In genomic region chr4:141870666-141871332, GRCm38 (mm10) we compare ENCODE assay signal across 8 mouse cellular contexts. TPM values are rescaled to one million over a fixed set of nuclear protein-coding genes. Genes with fewer than 3 reads are reported as not detected.
A peak's percentile ranks its signal among the peaks of the same experiment; 100 is the strongest.
DNase-seq lines count a peak whose midpoint lies in the region; ATAC-seq and TF ChIP-seq lines count a peak whose summit lies in the region.

No protein-coding gene starts in this region.

- peak overlapping the region; percentile 39; the same call in 1 of the 2 replicates for H3K27ac ChIP-seq in forebrain, embryonic 16.5 days (ENCODE audit: low read length)
- H3K27ac ChIP-seq in forebrain, postnatal 0 days (ENCODE audit: low read depth, low read length): no peak overlapping the region
- H3K27ac ChIP-seq in midbrain, embryonic 13.5 days: no peak overlapping the region; the same call in 1 of the 2 replicates
- no peak overlapping the region for H3K27ac ChIP-seq in midbrain, embryonic 10.5 days (replicated peaks)

- no peaks in the 10 kb centered on the region for H3K9me3 ChIP-seq in forebrain, embryonic 16.5 days (ENCODE audit: control insufficient read depth, low read length)
- H3K9me3 ChIP-seq in forebrain, postnatal 0 days (ENCODE audit: low read length): no peaks in the 10 kb centered on the region
- no peaks in the 10 kb centered on the region for H3K9me3 ChIP-seq in midbrain, embryonic 13.5 days
- H3K9me3 ChIP-seq in midbrain, embryonic 10.5 days (replicated peaks): no peaks in the 10 kb centered on the region

- WGBS in forebrain, embryonic 16.5 days: 57% methylated on average over 11 of the region's 11 CpGs
- WGBS in forebrain, postnatal 0 days: 55% methylated on average over 11 of the region's 11 CpGs
- 68% methylated on average over 11 of the region's 11 CpGs for WGBS in midbrain, embryonic 13.5 days
- WGBS in midbrain, embryonic 10.5 days: 80% methylated on average over 11 of the region's 11 CpGs

- 0 out of 2 replicates have a peak overlapping the region, but pooled peaks have one; percentile 7 for H3K4me2 ChIP-seq in forebrain, embryonic 16.5 days (ENCODE audit: low read length)
- H3K4me2 ChIP-seq in forebrain, postnatal 0 days (ENCODE audit: low read depth): no peak overlapping the region
- 0 out of 2 replicates have a peak overlapping the region, but pooled peaks have one; percentile 11 for H3K4me2 ChIP-seq in midbrain, embryonic 13.5 days (replicated peaks)

- no peak overlapping the region for H3K9ac ChIP-seq in forebrain, embryonic 16.5 days (replicated peaks; ENCODE audit: low read depth, low read length)
- no peak overlapping the region for H3K9ac ChIP-seq in forebrain, postnatal 0 days
- no peak overlapping the region; the same call in 1 of the 2 replicates for H3K9ac ChIP-seq in midbrain, embryonic 13.5 days (replicated peaks)

- no peaks in the 10 kb centered on the region for H3K27me3 ChIP-seq in forebrain, embryonic 16.5 days (replicated peaks; ENCODE audit: control insufficient read depth, insufficient read depth, low read length)
- H3K27me3 ChIP-seq in forebrain, postnatal 0 days (ENCODE audit: insufficient read depth, low read length): no peaks in the 10 kb centered on the region
- H3K27me3 ChIP-seq in midbrain, embryonic 13.5 days: no peaks in the 10 kb centered on the region
- H3K27me3 ChIP-seq in midbrain, embryonic 10.5 days (ENCODE audit: low read depth, poor library complexity, severe bottlenecking): peaks cover 22% of the 10 kb centered on the region

- no peak for TF ChIP-seq CTCF in forebrain, postnatal 0 days (IDR thresholded peaks at IDR 0.05; ENCODE audit: low read depth)

- DNase-seq in forebrain, postnatal 0 days: no peak
- DNase-seq in midbrain, embryonic 10.5 days (ENCODE audit: low spot score): no peak
- peak; percentile 82 for DNase-seq in kidney, adult 9 months
- DNase-seq in adipocyte (ENCODE audit: low spot score): no peak
- no peak for DNase-seq in adrenal gland, postnatal 10 days

- H3K36me3 ChIP-seq in forebrain, embryonic 16.5 days (ENCODE audit: control insufficient read depth, insufficient read depth): no peaks in the 10 kb centered on the region
- H3K36me3 ChIP-seq in forebrain, postnatal 0 days (ENCODE audit: insufficient read depth): no peaks in the 10 kb centered on the region
- H3K36me3 ChIP-seq in midbrain, embryonic 13.5 days: peaks cover 5% of the 10 kb centered on the region; the same call in 1 of the 2 replicates
- peaks cover 20% of the 10 kb centered on the region; the same call in 1 of the 2 replicates for H3K36me3 ChIP-seq in midbrain, embryonic 10.5 days

- H3K4me1 ChIP-seq in forebrain, embryonic 16.5 days (replicated peaks; ENCODE audit: control insufficient read depth, insufficient read depth, low read length): peaks cover 64% of the 10 kb centered on the region
- peaks cover 33% of the 10 kb centered on the region for H3K4me1 ChIP-seq in forebrain, postnatal 0 days (ENCODE audit: insufficient read depth)
- peaks cover 87% of the 10 kb centered on the region for H3K4me1 ChIP-seq in midbrain, embryonic 13.5 days (replicated peaks)
- peaks cover 69% of the 10 kb centered on the region for H3K4me1 ChIP-seq in midbrain, embryonic 10.5 days

- ATAC-seq in forebrain, embryonic 16.5 days: no peak
- ATAC-seq in forebrain, postnatal 0 days: no peak
- no peak for ATAC-seq in midbrain, embryonic 13.5 days
- peak; percentile 70 for ATAC-seq in monocyte, adult 5-6 weeks (replicated peaks; ENCODE audit: insufficient number of reproducible peaks, low FRiP score, low TSS enrichment, poor library complexity, severe bottlenecking)

- no peak overlapping the region for H3K4me3 ChIP-seq in forebrain, embryonic 16.5 days (replicated peaks; ENCODE audit: low read length)
- no peak overlapping the region for H3K4me3 ChIP-seq in forebrain, postnatal 0 days (ENCODE audit: low read depth, low read length)
- no peak overlapping the region for H3K4me3 ChIP-seq in midbrain, embryonic 13.5 days (replicated peaks)
- H3K4me3 ChIP-seq in midbrain, embryonic 10.5 days: no peak overlapping the region

RNA-seq across cellular contexts. Expression of gene Efhd2, which starts 3.9 kb away (rescaled TPM):
- 69.9 and 76.8 TPM in 2 replicates for polyA plus RNA-seq in forebrain, embryonic 16.5 days (2015; fragmentation: Nextera tagmentation; extraction: Ambion mirVana)
- 24.2 and 30.7 TPM in 2 replicates for total RNA-seq in forebrain, postnatal 0 days (2014; rRNA removed)
- 49.7 and 52.2 TPM in 2 replicates for polyA plus RNA-seq in forebrain, postnatal 0 days (2015; fragmentation: Nextera tagmentation; extraction: Ambion mirVana)
- polyA plus RNA-seq in midbrain, embryonic 13.5 days (2015; fragmentation: Nextera tagmentation; extraction: Ambion mirVana): 72.6 and 89.7 TPM in 2 replicates
- polyA plus RNA-seq in midbrain, embryonic 10.5 days (2016; fragmentation: Nextera tagmentation; extraction: Ambion mirVana): 50.1 and 69.2 TPM in 2 replicates
- 190 to 273 TPM (median 198 TPM) in 3 replicates for total RNA-seq in monocyte, adult 5-6 weeks (2017)
- 10 to 100 TPM; 28.9 to 29.1 TPM for total RNA-seq in adrenal gland, postnatal 10 days (2021)

RNA-seq across cellular contexts. Expression of gene Ctrc, which starts 24.6 kb away (rescaled TPM):
- polyA plus RNA-seq in forebrain, embryonic 16.5 days (2015; fragmentation: Nextera tagmentation; extraction: Ambion mirVana): not detected in 2 replicates
- total RNA-seq in forebrain, postnatal 0 days (2014; rRNA removed): not detected in 2 replicates
- polyA plus RNA-seq in forebrain, postnatal 0 days (2015; fragmentation: Nextera tagmentation; extraction: Ambion mirVana): not detected in 2 replicates
- not detected in 2 replicates for polyA plus RNA-seq in midbrain, embryonic 13.5 days (2015; fragmentation: Nextera tagmentation; extraction: Ambion mirVana)
- polyA plus RNA-seq in midbrain, embryonic 10.5 days (2016; fragmentation: Nextera tagmentation; extraction: Ambion mirVana): not detected in 2 replicates
- not detected in 3 replicates for total RNA-seq in monocyte, adult 5-6 weeks (2017)
- not detected for total RNA-seq in adrenal gland, postnatal 10 days (2021)

RNA-seq across cellular contexts. Expression of gene Cela2a, which starts 44.8 kb away (rescaled TPM):
- not detected in 2 replicates for polyA plus RNA-seq in forebrain, embryonic 16.5 days (2015; fragmentation: Nextera tagmentation; extraction: Ambion mirVana)
- total RNA-seq in forebrain, postnatal 0 days (2014; rRNA removed): 0.69 TPM in 1 of 2 replicates, not detected in the other
- 0.18 and 0.39 TPM in 2 replicates for polyA plus RNA-seq in forebrain, postnatal 0 days (2015; fragmentation: Nextera tagmentation; extraction: Ambion mirVana)
- not detected in 2 replicates for polyA plus RNA-seq in midbrain, embryonic 13.5 days (2015; fragmentation: Nextera tagmentation; extraction: Ambion mirVana)
- not detected in 2 replicates for polyA plus RNA-seq in midbrain, embryonic 10.5 days (2016; fragmentation: Nextera tagmentation; extraction: Ambion mirVana)
- total RNA-seq in monocyte, adult 5-6 weeks (2017): not detected in 3 replicates
- not detected for total RNA-seq in adrenal gland, postnatal 10 days (2021)
